Mouse (Mus musculus): Measurements from ENCODE around the gene Gm21885. TPM values are rescaled to one million over a fixed set of nuclear protein-coding genes. Genes with fewer than 3 reads are reported as not detected.
"Not testable (repeated sequence)": the region's sequence is repeated elsewhere in the genome, so short reads cannot be mapped to it uniquely, and the experiment has no call there.

The Gm21885 gene
- polyA plus RNA-seq, 1 experiment from 2014 or later, result 0.37 TPM

- peaks cover 65% of the 10 kb centered on the region for H3K4me1 ChIP-seq
- H3K9ac ChIP-seq, result peak within 1 kb of the TSS; percentile 46; the same call in 1 of the 2 replicates
- WGBS, result 12% methylated on average over 17 of the region's 17 CpGs
These were observed 35.5 kb upstream of the Gm21885 start, which contains the start of gene Wfikkn2 for GRCm38 (mm10) chr11:94245955-94246788. TSS of gene Wfikkn2 (minus strand) at chr11:94246005.

GRCm38 (mm10) chr11:94246789-94247061 is 34.9 kb upstream of the Gm21885 start:
- Histone ChIP-seq H3K27ac (peak overlapping the region; percentile 95), H3K4me3 (peak overlapping the region; percentile 1), H3K4me2 (peak overlapping the region; percentile 43), H3K4me1 (peaks cover 59% of the 10 kb centered on the region), H3K36me3 (no peaks in the 10 kb centered on the region), H3K27me3 (no peaks in the 10 kb centered on the region), H3K9ac (peak overlapping the region; percentile 46; the same call in 1 of the 2 replicates), H3K9me3 (no peaks in the 10 kb centered on the region)
- 16% methylated on average over 8 of the region's 8 CpGs for WGBS
- 0 out of 2 replicates have a peak, but pooled peaks have one; percentile 4 for ATAC-seq (ENCODE audit: insufficient number of reproducible peaks, insufficient read depth, low FRiP score, low TSS enrichment, low read depth)

More at GRCm38 (mm10) chr11:94245955-94246788, 35.5 kb upstream of the Gm21885 start, which contains the start of gene Wfikkn2:
- Histone ChIP-seq H3K9me3 (no peaks in the 10 kb centered on the region), H3K4me3 (peak within 1 kb of the TSS; percentile 1), H3K27me3 (no peaks in the 10 kb centered on the region), H3K36me3 (no peaks in the 10 kb centered on the region), H3K27ac (peak within 1 kb of the TSS; percentile 95), H3K4me2 (peak within 1 kb of the TSS; percentile 43)
- peak; percentile 92 for ATAC-seq (ENCODE audit: insufficient number of reproducible peaks, insufficient read depth, low FRiP score, low TSS enrichment, low read depth)

- Histone ChIP-seq H3K4me3 (no peak overlapping the region), H3K4me2 (no peak overlapping the region), H3K9me3 (no peaks in the 10 kb centered on the region), H3K36me3 (no peaks in the 10 kb centered on the region), H3K4me1 (peaks cover 11% of the 10 kb centered on the region), H3K27me3 (no peaks in the 10 kb centered on the region), H3K9ac (no peak overlapping the region), H3K27ac (no peak overlapping the region)
- no peak for ATAC-seq (ENCODE audit: insufficient number of reproducible peaks, insufficient read depth, low FRiP score, low TSS enrichment, low read depth)
- 80% methylated on average over 9 of the region's 9 CpGs for WGBS
These were observed 28.5 kb upstream of the Gm21885 start for GRCm38 (mm10) chr11:94253156-94253555.

GRCm38 (mm10) chr11:94253691-94254090 is 28.0 kb upstream of the Gm21885 start:
- Histone ChIP-seq H3K4me1 (peaks cover 11% of the 10 kb centered on the region), H3K36me3 (no peaks in the 10 kb centered on the region), H3K27me3 (no peaks in the 10 kb centered on the region), H3K4me3 (no peak overlapping the region), H3K4me2 (no peak overlapping the region), H3K9me3 (no peaks in the 10 kb centered on the region), H3K27ac (no peak overlapping the region), H3K9ac (no peak overlapping the region)
- no peak for ATAC-seq (ENCODE audit: insufficient number of reproducible peaks, insufficient read depth, low FRiP score, low TSS enrichment, low read depth)
- WGBS, result 85% methylated on average over 10 of the region's 10 CpGs

GRCm38 (mm10) chr11:94255733-94256132 is 25.9 kb upstream of the Gm21885 start:
- H3K4me1 ChIP-seq, result peaks cover 11% of the 10 kb centered on the region
- WGBS, result 60% methylated on average over 5 of the region's 5 CpGs

GRCm38 (mm10) chr11:94257987-94258386 is 23.7 kb upstream of the Gm21885 start:
- ATAC-seq (ENCODE audit: insufficient number of reproducible peaks, insufficient read depth, low FRiP score, low TSS enrichment, low read depth), result no peak
- Histone ChIP-seq H3K9me3 (no peaks in the 10 kb centered on the region), H3K4me3 (no peak overlapping the region), H3K4me2 (no peak overlapping the region), H3K27me3 (no peaks in the 10 kb centered on the region), H3K9ac (no peak overlapping the region), H3K4me1 (peaks cover 11% of the 10 kb centered on the region), H3K36me3 (no peaks in the 10 kb centered on the region), H3K27ac (no peak overlapping the region)
- WGBS, result 81% methylated on average over 14 of the region's 14 CpGs

More at GRCm38 (mm10) chr11:94255733-94256132, 25.9 kb upstream of the Gm21885 start:
- Histone ChIP-seq H3K4me3 (no peak overlapping the region), H3K4me2 (no peak overlapping the region), H3K9ac (no peak overlapping the region), H3K9me3 (no peaks in the 10 kb centered on the region), H3K27me3 (no peaks in the 10 kb centered on the region), H3K36me3 (no peaks in the 10 kb centered on the region), H3K27ac (no peak overlapping the region)
- ATAC-seq (ENCODE audit: insufficient number of reproducible peaks, insufficient read depth, low FRiP score, low TSS enrichment, low read depth), result no peak

GRCm38 (mm10) chr11:94259814-94260213 is 21.9 kb upstream of the Gm21885 start:
- no peak for ATAC-seq (ENCODE audit: insufficient number of reproducible peaks, insufficient read depth, low FRiP score, low TSS enrichment, low read depth)
- 58% methylated on average over 4 of the region's 4 CpGs for WGBS
- no peaks in the 10 kb centered on the region for H3K27me3 ChIP-seq
- H3K4me2 ChIP-seq, result no peak overlapping the region
- H3K4me3 ChIP-seq, result no peak overlapping the region
- no peak overlapping the region for H3K9ac ChIP-seq
- H3K36me3 ChIP-seq, result no peaks in the 10 kb centered on the region
- H3K4me1 ChIP-seq, result peaks cover 13% of the 10 kb centered on the region
- no peak overlapping the region for H3K27ac ChIP-seq
- no peaks in the 10 kb centered on the region for H3K9me3 ChIP-seq

- no peak overlapping the region for H3K4me2 ChIP-seq
- H3K9me3 ChIP-seq, result no peaks in the 10 kb centered on the region
- peaks cover 15% of the 10 kb centered on the region for H3K4me1 ChIP-seq
- WGBS, result 67% methylated on average over 6 of the region's 6 CpGs
- no peak for ATAC-seq (ENCODE audit: insufficient number of reproducible peaks, insufficient read depth, low FRiP score, low TSS enrichment, low read depth)
- H3K27me3 ChIP-seq, result no peaks in the 10 kb centered on the region
- no peak overlapping the region for H3K27ac ChIP-seq
- no peak overlapping the region for H3K4me3 ChIP-seq
- H3K9ac ChIP-seq, result no peak overlapping the region
- H3K36me3 ChIP-seq, result no peaks in the 10 kb centered on the region
These were observed 19.9 kb upstream of the Gm21885 start for GRCm38 (mm10) chr11:94261585-94262370.

- Histone ChIP-seq H3K9ac (peak overlapping the region; percentile 60), H3K9me3 (no peaks in the 10 kb centered on the region), H3K4me3 (peak overlapping the region; percentile 33), H3K4me1 (peaks cover 24% of the 10 kb centered on the region), H3K4me2 (peak overlapping the region; percentile 63), H3K27ac (peak overlapping the region; percentile 80), H3K27me3 (no peaks in the 10 kb centered on the region), H3K36me3 (no peaks in the 10 kb centered on the region)
- peak; percentile 71 for ATAC-seq (ENCODE audit: insufficient number of reproducible peaks, insufficient read depth, low FRiP score, low TSS enrichment, low read depth)
- WGBS, result 1% methylated on average over 18 of the region's 18 CpGs
These were observed 16.4 kb upstream of the Gm21885 start for GRCm38 (mm10) chr11:94265134-94265785.

- peaks cover 24% of the 10 kb centered on the region for H3K4me1 ChIP-seq
- not testable (repeated sequence) for H3K4me3 ChIP-seq; H3K9me3 ChIP-seq; ATAC-seq (ENCODE audit: insufficient number of reproducible peaks, insufficient read depth, low FRiP score, low TSS enrichment, low read depth); H3K27ac ChIP-seq; H3K27me3 ChIP-seq; H3K4me2 ChIP-seq; H3K36me3 ChIP-seq; H3K9ac ChIP-seq
- WGBS, result 70% methylated on average over 3 of the region's 3 CpGs
These were observed 15.5 kb upstream of the Gm21885 start for GRCm38 (mm10) chr11:94266155-94266554.

GRCm38 (mm10) chr11:94268761-94269160 is 12.9 kb upstream of the Gm21885 start:
- Histone ChIP-seq H3K4me2 (no peak overlapping the region), H3K4me1 (peaks cover 30% of the 10 kb centered on the region), H3K36me3 (no peaks in the 10 kb centered on the region), H3K4me3 (no peak overlapping the region), H3K9ac (no peak overlapping the region), H3K9me3 (no peaks in the 10 kb centered on the region), H3K27ac (0 out of 2 replicates have a peak overlapping the region, but pooled peaks have one; percentile 12), H3K27me3 (no peaks in the 10 kb centered on the region)
- ATAC-seq (ENCODE audit: insufficient number of reproducible peaks, insufficient read depth, low FRiP score, low TSS enrichment, low read depth), result no peak

All from embryonic facial prominence, embryonic 13.5 days (tissue).